Mouse (Mus musculus) C2C12 (cell line): Measurements from ENCODE around the gene Txlng. TPM values are rescaled to one million over a fixed set of nuclear protein-coding genes. Genes with fewer than 3 reads are reported as not detected.
A peak's percentile ranks its signal among the peaks of the same experiment; 100 is the strongest.
"Not testable (repeated sequence)": the region's sequence is repeated elsewhere in the genome, so short reads cannot be mapped to it uniquely, and the experiment has no call there.

Experiments used
- H3K27me3 ChIP-seq: one replicate; pipeline ENCODE4 v1.6.1; 2011; ENCODE audit not compliant: control insufficient read depth, insufficient read depth, insufficient read length
- H3K36me3 ChIP-seq: one replicate; pipeline ENCODE4 v1.6.1; 2011; ENCODE audit not compliant: control insufficient read depth, insufficient read depth
- H3K4me3 ChIP-seq: one replicate; pipeline ENCODE4 v1.5.1; 2011; ENCODE audit warnings: mild to moderate bottlenecking, control low read depth; ENCODE audit not compliant: poor library complexity, insufficient read depth, severe bottlenecking
- H3K79me2 ChIP-seq: one replicate; pipeline ENCODE4 v1.6.1; 2011; ENCODE audit not compliant: control insufficient read depth, insufficient read depth
- H3K79me3 ChIP-seq: one replicate; pipeline ENCODE4 v1.6.1; 2011; ENCODE audit warnings: low read depth, control low read depth
- H3ac ChIP-seq: one replicate; pipeline ENCODE3; 2011; ENCODE audit warnings: low read depth; ENCODE audit not compliant: control insufficient read depth, insufficient read length
- CEBPB ChIP-seq: IDR thresholded peaks from one replicate; pipeline ENCODE4 v1.6.1; 2011; ENCODE audit warnings: low read depth, mild to moderate bottlenecking, control low read depth, moderate library complexity
- CTCF ChIP-seq: IDR thresholded peaks from one replicate; pipeline ENCODE4 v1.5.1; 2011; ENCODE audit not compliant: control insufficient read depth, insufficient read depth, insufficient read length
- FOSL1 ChIP-seq: IDR thresholded peaks from one replicate; pipeline ENCODE4 v1.8.0; 2011; ENCODE audit warnings: mild to moderate bottlenecking, low read length; ENCODE audit not compliant: poor library complexity, insufficient read depth, severe bottlenecking
- MAX ChIP-seq: IDR thresholded peaks from one replicate; pipeline ENCODE4 v1.6.1; 2011; ENCODE audit warnings: mild to moderate bottlenecking, control low read depth
- MYOD1 ChIP-seq: IDR thresholded peaks from one replicate; pipeline ENCODE4 v1.6.1; 2011; ENCODE audit warnings: low read depth; ENCODE audit not compliant: control insufficient read depth, insufficient read length
- MYOG ChIP-seq: IDR thresholded peaks from one replicate; pipeline ENCODE4 v1.6.1; 2011; ENCODE audit not compliant: control insufficient read depth, insufficient read length; ENCODE audit errors: extremely low read depth
- USF1 ChIP-seq: IDR thresholded peaks from one replicate; pipeline ENCODE4 v1.6.1; 2011; ENCODE audit warnings: low read depth, mild to moderate bottlenecking, control low read depth, moderate library complexity
- polyA plus RNA-seq: library from polyadenylated mRNA; unstranded; fragments of >200 nt; fragmentation: generic; extraction: Trizol; gene quantifications from one replicate; pipeline ENCODE4 v1.2.1, GENCODE M21; 2012; ENCODE audit warnings: missing spikeins

Txlng gene
- polyA plus RNA-seq, 1 experiment: 1.6 TPM

DNA sequence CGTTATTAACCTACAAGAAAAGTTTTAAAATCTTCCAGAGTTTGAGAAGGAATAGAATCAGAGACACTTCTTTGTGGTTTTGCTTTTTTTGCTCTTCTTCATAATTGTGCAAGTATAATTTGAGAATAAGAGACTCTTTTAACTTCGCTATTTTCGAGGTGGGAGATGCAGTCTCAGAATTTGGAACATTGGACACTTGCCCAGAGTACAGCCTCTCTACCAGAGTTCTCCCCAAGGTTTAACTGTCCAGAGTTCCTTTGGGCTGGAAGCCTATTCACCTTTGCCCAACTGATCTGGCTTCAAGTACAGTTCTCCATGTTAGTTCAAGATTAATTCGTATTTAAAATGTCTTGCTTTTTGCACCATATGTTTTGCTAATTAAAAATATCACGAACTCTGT, 487 bp upstream of the Txlng start:
- no peaks in the 10 kb centered on the region for H3K27me3 ChIP-seq
- TF ChIP-seq CEBPB: no peak
- no peak for TF ChIP-seq MYOD1
- TF ChIP-seq MYOG: no peak
- TF ChIP-seq USF1: no peak
- no peak for TF ChIP-seq FOSL1
- TF ChIP-seq CTCF: no peak
- no peak for TF ChIP-seq MAX
- H3K36me3 ChIP-seq: no peaks in the 10 kb centered on the region
- H3ac ChIP-seq: no peak overlapping the region
- H3K79me3 ChIP-seq: peaks cover 5% of the 10 kb centered on the region
- H3K79me2 ChIP-seq: peaks cover 30% of the 10 kb centered on the region
- no peak overlapping the region for H3K4me3 ChIP-seq

DNA sequence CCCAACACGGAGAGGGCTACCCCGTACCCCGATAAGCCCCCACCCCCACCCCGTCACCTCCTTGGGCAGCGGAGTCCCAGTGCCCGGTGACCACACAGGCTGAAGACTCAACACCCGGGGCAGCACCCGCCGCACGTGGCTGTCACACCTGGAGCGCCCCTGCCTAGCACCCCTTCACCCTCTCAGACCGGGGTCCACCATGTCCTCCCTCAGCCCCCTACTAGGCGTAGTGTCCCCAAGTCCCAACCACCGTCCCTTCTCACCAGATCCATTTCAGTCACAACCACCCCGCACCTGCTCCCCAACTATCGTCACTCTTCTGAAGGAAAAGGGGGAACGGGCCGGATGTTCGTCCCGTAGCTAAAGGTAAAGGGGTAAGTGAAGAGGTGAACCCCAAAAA, 471 bp downstream of the Txlng start:
- Histone ChIP-seq H3K79me3 (peaks cover 5% of the 10 kb centered on the region), H3ac (peak overlapping the region; percentile 80), H3K4me3 (peak overlapping the region; percentile 45), H3K27me3 (no peaks in the 10 kb centered on the region), H3K79me2 (peaks cover 30% of the 10 kb centered on the region), H3K36me3 (no peaks in the 10 kb centered on the region)
- no peak for TF ChIP-seq CEBPB
- TF ChIP-seq MYOD1: no peak
- no peak for TF ChIP-seq USF1
- TF ChIP-seq MAX: no peak
- TF ChIP-seq FOSL1: no peak
- TF ChIP-seq CTCF: no peak
- no peak for TF ChIP-seq MYOG

- H3K79me2 ChIP-seq: peaks cover 30% of the 10 kb centered on the region
- peak; percentile 79 for TF ChIP-seq CEBPB
- TF ChIP-seq FOSL1: no peak
- no peaks in the 10 kb centered on the region for H3K27me3 ChIP-seq
- H3K79me3 ChIP-seq: peaks cover 7% of the 10 kb centered on the region
- H3K36me3 ChIP-seq: no peaks in the 10 kb centered on the region
- no peak overlapping the region for H3ac ChIP-seq
- H3K4me3 ChIP-seq: peak overlapping the region; percentile 45
These were observed 1.2 kb downstream of the Txlng start for GRCm38 (mm10) chrX:162828016-162828415.

DNA sequence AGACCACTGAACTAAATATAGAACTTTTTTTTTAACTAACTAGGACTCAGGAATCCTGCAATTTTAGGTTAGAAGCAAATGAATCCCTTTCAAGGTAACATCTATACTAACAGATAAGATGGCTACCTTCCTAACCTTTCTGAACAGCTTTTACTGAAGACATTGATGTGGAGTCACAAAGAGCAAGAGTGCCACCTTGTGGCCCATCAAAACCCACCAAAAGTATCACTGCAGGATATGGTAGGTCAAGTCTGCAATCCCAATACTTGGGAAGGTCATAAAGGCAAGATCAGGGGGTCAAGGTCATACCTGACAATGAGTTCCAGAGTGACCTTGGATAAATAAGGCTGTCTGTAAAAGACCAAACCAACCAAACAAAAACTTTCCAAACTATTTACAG, 28.9 kb downstream of the Txlng start:
- H3K79me3 ChIP-seq: no peaks in the 10 kb centered on the region
- H3K27me3 ChIP-seq: no peaks in the 10 kb centered on the region
- no peaks in the 10 kb centered on the region for H3K79me2 ChIP-seq
- no peak overlapping the region for H3ac ChIP-seq
- no peaks in the 10 kb centered on the region for H3K36me3 ChIP-seq
- no peak for TF ChIP-seq MYOG
- TF ChIP-seq CEBPB: no peak
- TF ChIP-seq MYOD1: no peak
- no peak for TF ChIP-seq USF1
- TF ChIP-seq FOSL1: no peak
- no peak for TF ChIP-seq MAX
- no peak for TF ChIP-seq CTCF
- no peak overlapping the region for H3K4me3 ChIP-seq

DNA sequence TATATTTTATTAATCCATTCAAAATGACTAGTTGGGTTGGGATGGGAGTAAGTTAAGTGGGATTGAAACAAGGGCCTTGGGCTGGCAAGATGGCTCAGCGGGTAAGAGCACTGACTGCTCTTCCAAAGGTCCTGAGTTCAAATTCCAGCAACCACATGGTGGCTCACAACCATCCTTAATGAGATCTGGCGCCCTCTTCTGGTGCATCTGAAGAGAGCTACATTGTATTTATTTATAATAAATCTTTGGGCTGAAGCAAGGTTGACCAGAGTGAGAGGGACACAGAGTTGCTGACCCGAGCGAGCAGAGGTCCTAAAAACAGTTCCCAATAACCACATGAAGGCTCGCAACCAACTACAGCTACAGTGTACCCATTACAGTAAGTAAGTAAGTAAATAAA, 37.9 kb downstream of the Txlng start:
- not testable (repeated sequence) for H3K79me3 ChIP-seq, H3K79me2 ChIP-seq, H3ac ChIP-seq, H3K27me3 ChIP-seq, H3K4me3 ChIP-seq
- peaks cover 24% of the 10 kb centered on the region for H3K36me3 ChIP-seq

DNA sequence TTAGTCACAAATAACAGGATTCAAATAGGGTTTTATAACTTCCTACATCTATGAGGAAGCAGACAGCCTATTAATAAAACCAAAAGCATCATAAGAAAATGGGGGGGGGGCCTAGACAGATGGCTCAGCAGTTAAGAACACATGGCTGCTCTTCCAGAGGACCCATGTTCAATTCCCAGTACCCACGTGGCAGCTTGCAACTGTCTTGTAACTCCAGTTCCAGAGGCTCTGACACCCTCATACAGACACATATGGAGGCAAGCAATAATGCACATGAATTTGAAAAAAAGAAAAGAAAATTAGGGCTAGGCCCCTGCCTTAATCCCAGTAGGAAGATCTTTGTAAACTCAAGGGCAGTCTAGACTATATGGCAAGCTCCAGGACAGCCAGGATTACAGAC, 40.9 kb downstream of the Txlng start:
- Histone ChIP-seq H3K79me2 (no peaks in the 10 kb centered on the region), H3K27me3 (no peaks in the 10 kb centered on the region), H3K4me3 (no peak overlapping the region), H3K36me3 (peaks cover 41% of the 10 kb centered on the region), H3K79me3 (no peaks in the 10 kb centered on the region), H3ac (no peak overlapping the region)
- TF ChIP-seq CEBPB (no peak), MYOG (no peak), FOSL1 (no peak), MYOD1 (no peak), USF1 (no peak)
